Mouse (Mus musculus) lung, embryonic 14.5 days (tissue): ENCODE results near the gene B4galnt2. TPM values are rescaled to one million over a fixed set of nuclear protein-coding genes. Genes with fewer than 3 reads are reported as not detected.

ENCODE experiments used
- ATAC-seq: fragments of 200-750 bp; cut with Nextera tagmentation; 2 replicates; pipeline ENCODE4 v1.8.0; 2017; ENCODE audit warnings: mild to moderate bottlenecking, moderate TSS enrichment, moderate library complexity; ENCODE audit not compliant: insufficient read depth
- DNase-seq: peaks from one replicate; pipeline ENCODE4 v3.0.0-alpha.2; 2015
- H3K27ac ChIP-seq: fragments of 300-500 bp; sonication (generic); 2 replicates; pipeline ENCODE4 v1.5.1; 2014; ENCODE audit warnings: low read depth, mild to moderate bottlenecking, moderate library complexity
- H3K27me3 ChIP-seq: fragments of 300-500 bp; sonication (generic); 2 replicates; pipeline ENCODE4 v1.6.1; 2014; ENCODE audit warnings: low read length, control low read depth; ENCODE audit not compliant: insufficient read depth
- H3K36me3 ChIP-seq: fragments of 300-500 bp; sonication (generic); 2 replicates; pipeline ENCODE4 v1.6.1; 2014; ENCODE audit warnings: control low read depth; ENCODE audit not compliant: insufficient read depth
- H3K4me1 ChIP-seq: fragments of 300-500 bp; sonication (generic); 2 replicates; pipeline ENCODE4 v1.6.1; 2014; ENCODE audit warnings: antibody characterized with exemption, control low read depth; ENCODE audit not compliant: insufficient read depth
- H3K4me2 ChIP-seq: fragments of 300-500 bp; sonication (generic); 2 replicates; pipeline ENCODE4 v1.6.1; 2014; ENCODE audit warnings: mild to moderate bottlenecking
- H3K4me3 ChIP-seq: fragments of 300-500 bp; sonication (generic); 2 replicates; pipeline ENCODE4 v1.5.1; 2014; ENCODE audit warnings: low read depth, low read length
- H3K9ac ChIP-seq: fragments of 300-500 bp; sonication (generic); 2 replicates; pipeline ENCODE4 v1.6.1; 2014
- H3K9me3 ChIP-seq: fragments of 300-500 bp; sonication (generic); 2 replicates; pipeline ENCODE4 v1.6.1; 2016; ENCODE audit warnings: low read depth, low read length, control low read depth
- CTCF ChIP-seq: IDR thresholded peaks from 2 replicates; pipeline ENCODE4 v1.5.1; 2016; ENCODE audit warnings: antibody characterized with exemption, low read depth
- WGBS: fragments of 180-500 bp; shearing (Covaris S2); extraction: QIAGEN DNeasy Blood & Tissue Kit; methylation state at CpG from one replicate; pipeline ENCODE4 v1.1.7; 2014; 5-methylcytosine and 5-hydroxymethylcytosine counted together
- microRNA-seq: library from miRNA; unstranded; fragments of <30 nt; microRNA quantifications from one replicate; pipeline ENCODE4, GENCODE M21; 2016; ENCODE audit warnings: borderline number of aligned reads
- polyA plus RNA-seq: library from polyadenylated mRNA; unstranded; fragments of >200 nt; fragmentation: Nextera tagmentation; extraction: Ambion mirVana; gene quantifications from 2 replicates; pipeline ENCODE4 v1.2.1, GENCODE M21; 2014

Gene B4galnt2
- polyA plus RNA-seq, 1 experiment from 2014 or later, result 0.11 TPM

GRCm38 (mm10) chr11:95825625-95826024 is 89.1 kb downstream of the B4galnt2 start:
- ATAC-seq (no peak), DNase-seq (no peak)
- Histone ChIP-seq H3K4me2 (peak overlapping the region; percentile 100; the same call in 1 of the 2 replicates), H3K9ac (no peak overlapping the region), H3K4me3 (no peak overlapping the region), H3K27ac (no peak overlapping the region), H3K27me3 (peaks cover 57% of the 10 kb centered on the region), H3K36me3 (no peaks in the 10 kb centered on the region), H3K9me3 (no peaks in the 10 kb centered on the region), H3K4me1 (no peaks in the 10 kb centered on the region)
- 54% methylated on average over 3 of the region's 3 CpGs for WGBS
- no peak for TF ChIP-seq CTCF

- Histone ChIP-seq H3K9me3 (no peaks in the 10 kb centered on the region), H3K9ac (peak overlapping the region; percentile 64), H3K27me3 (peaks cover 50% of the 10 kb centered on the region), H3K4me3 (peak overlapping the region; percentile 65), H3K27ac (0 out of 2 replicates have a peak overlapping the region, but pooled peaks have one; percentile 24), H3K4me1 (no peaks in the 10 kb centered on the region), H3K4me2 (peak overlapping the region; percentile 100), H3K36me3 (no peaks in the 10 kb centered on the region)
- no peak for TF ChIP-seq CTCF
- DNase-seq, result no peak
- WGBS, result under 1% methylated on average over 11 of the region's 11 CpGs
- ATAC-seq, result peak; percentile 15; the same call in 1 of the 2 replicates
Measured at GRCm38 (mm10) chr11:95824877-95825243, 89.8 kb downstream of the B4galnt2 start.

- Histone ChIP-seq H3K4me1 (no peaks in the 10 kb centered on the region), H3K27me3 (peaks cover 44% of the 10 kb centered on the region), H3K9ac (peak within 1 kb of the TSS; percentile 64), H3K9me3 (no peaks in the 10 kb centered on the region), H3K36me3 (no peaks in the 10 kb centered on the region), H3K4me2 (peak within 1 kb of the TSS; percentile 100), H3K27ac (0 out of 2 replicates have a peak within 1 kb of the TSS, but pooled peaks have one; percentile 24), H3K4me3 (peak within 1 kb of the TSS; percentile 65)
- WGBS, result under 1% methylated on average over 71 of the region's 78 CpGs
- ATAC-seq (peak; percentile 98), DNase-seq (peak; percentile 97)
- TF ChIP-seq CTCF, result no peak
Measured at GRCm38 (mm10) chr11:95824071-95824876, 90.4 kb downstream of the B4galnt2 start, which contains the start of gene Phospho1. Gene Phospho1, plus strand, starts transcription at chr11:95824499.

- DNase-seq (no peak), ATAC-seq (no peak)
- H3K4me1 ChIP-seq, result no peaks in the 10 kb centered on the region
- H3K27me3 ChIP-seq, result peaks cover 28% of the 10 kb centered on the region
- H3K9ac ChIP-seq, result no peak overlapping the region
- no peak overlapping the region for H3K27ac ChIP-seq
- 97% methylated on average over 4 of the region's 4 CpGs for WGBS
- H3K4me3 ChIP-seq, result no peak overlapping the region
- H3K36me3 ChIP-seq, result no peaks in the 10 kb centered on the region
- no peaks in the 10 kb centered on the region for H3K9me3 ChIP-seq
- no peak for TF ChIP-seq CTCF
- H3K4me2 ChIP-seq, result no peak overlapping the region
Measured at GRCm38 (mm10) chr11:95822437-95822836, 92.3 kb downstream of the B4galnt2 start.

- Histone ChIP-seq H3K27ac (no peak overlapping the region), H3K27me3 (peaks cover 21% of the 10 kb centered on the region), H3K4me1 (no peaks in the 10 kb centered on the region), H3K9me3 (no peaks in the 10 kb centered on the region), H3K4me3 (no peak overlapping the region), H3K36me3 (no peaks in the 10 kb centered on the region), H3K4me2 (no peak overlapping the region), H3K9ac (no peak overlapping the region)
- TF ChIP-seq CTCF, result no peak
- 84% methylated on average over 3 of the region's 3 CpGs for WGBS
- ATAC-seq, result no peak
- DNase-seq, result no peak
Measured at GRCm38 (mm10) chr11:95821511-95821910, 93.2 kb downstream of the B4galnt2 start.

- H3K36me3 ChIP-seq, result no peaks in the 10 kb centered on the region
- H3K4me1 ChIP-seq, result no peaks in the 10 kb centered on the region
- DNase-seq (no peak), ATAC-seq (no peak)
- H3K4me3 ChIP-seq, result no peak overlapping the region
- no peak overlapping the region for H3K27ac ChIP-seq
- TF ChIP-seq CTCF, result no peak
- no peak overlapping the region for H3K4me2 ChIP-seq
- H3K27me3 ChIP-seq, result peaks cover 6% of the 10 kb centered on the region; the same call in 1 of the 2 replicates
- H3K9me3 ChIP-seq, result no peaks in the 10 kb centered on the region
- 81% methylated on average over 8 of the region's 8 CpGs for WGBS
- H3K9ac ChIP-seq, result no peak overlapping the region
Measured at GRCm38 (mm10) chr11:95819138-95819537, 95.6 kb downstream of the B4galnt2 start.

Small RNAs within 50 kb of the gene (microRNA-seq; reads per million reads assigned to microRNA genes)
- 1.2 reads per million for gene Mir3063

Other genes starting within 250 kb of the B4galnt2 start
- gene Phb, start 247.9 kb downstream of the B4galnt2 start, polyA plus RNA-seq, result 220 and 252 TPM in 2 replicates
- 12.4 and 13.6 TPM in 2 replicates for gene Zfp652, start 202.2 kb downstream of the B4galnt2 start, polyA plus RNA-seq
- 2.1 and 2.3 TPM in 2 replicates for gene B130006D01Rik, start 191.3 kb downstream of the B4galnt2 start, polyA plus RNA-seq
- 0.37 TPM in 1 of 2 replicates, not detected in the other for gene Phospho1, start 90.4 kb downstream of the B4galnt2 start, polyA plus RNA-seq
- gene Gngt2, start 77.7 kb downstream of the B4galnt2 start, polyA plus RNA-seq, result 13.4 and 14.8 TPM in 2 replicates
- 7.2 TPM in 2 replicates for gene Abi3, start 72.4 kb downstream of the B4galnt2 start, polyA plus RNA-seq
- gene Igf2bp1, start 91.0 kb upstream of the B4galnt2 start, polyA plus RNA-seq, result 25.6 and 30.9 TPM in 2 replicates
- not detected in 2 replicates for gene Gip, start 109.7 kb upstream of the B4galnt2 start, polyA plus RNA-seq
- gene Snf8, start 120.0 kb upstream of the B4galnt2 start, polyA plus RNA-seq, result 37.2 and 37.6 TPM in 2 replicates
- gene Ube2z, start 150.5 kb upstream of the B4galnt2 start, polyA plus RNA-seq, result 37.8 and 43.2 TPM in 2 replicates
- gene Atp5g1, start 160.8 kb upstream of the B4galnt2 start, polyA plus RNA-seq, result 725 and 738 TPM in 2 replicates
- gene Calcoco2, start 197.1 kb upstream of the B4galnt2 start, polyA plus RNA-seq, result not detected in 2 replicates
- gene Ttll6, start 218.9 kb upstream of the B4galnt2 start, polyA plus RNA-seq, result 0.09 TPM in 1 of 2 replicates, not detected in the other